Mouse (Mus musculus) kidney, embryonic 16.5 days (tissue): ENCODE data around the gene Kctd18. TPM values are rescaled to one million over a fixed set of nuclear protein-coding genes. Genes with fewer than 3 reads are reported as not detected.

ENCODE experiments used
- ATAC-seq: fragments of 200-750 bp; cut with Nextera tagmentation; 2 replicates; pipeline ENCODE4 v1.8.0; 2017; ENCODE audit warnings: moderate TSS enrichment; ENCODE audit not compliant: low FRiP score, low TSS enrichment
- H3K27ac ChIP-seq: fragments of 300-500 bp; sonication (generic); 2 replicates; pipeline ENCODE4 v1.5.1; 2014; ENCODE audit warnings: low read length
- H3K27me3 ChIP-seq: fragments of 300-500 bp; sonication (generic); 2 replicates; pipeline ENCODE4 v1.6.1; 2014; ENCODE audit warnings: low read length, control low read depth, mixed read lengths; ENCODE audit not compliant: insufficient read depth
- H3K36me3 ChIP-seq: fragments of 300-500 bp; sonication (generic); 2 replicates; pipeline ENCODE4 v1.6.1; 2014; ENCODE audit warnings: low read length, control low read depth, mixed read lengths; ENCODE audit not compliant: insufficient read depth
- H3K4me1 ChIP-seq: fragments of 300-500 bp; sonication (generic); 2 replicates; pipeline ENCODE4 v1.6.1; 2014; ENCODE audit warnings: low read length, control low read depth, mixed read lengths; ENCODE audit not compliant: insufficient read depth
- H3K4me2 ChIP-seq: fragments of 300-500 bp; sonication (generic); replicated peaks from 2 replicates; pipeline ENCODE4 v1.6.1; 2014; ENCODE audit warnings: low read depth, low read length
- H3K4me3 ChIP-seq: fragments of 300-500 bp; sonication (generic); 2 replicates; pipeline ENCODE4 v1.5.1; 2014; ENCODE audit warnings: mild to moderate bottlenecking, low read length
- H3K9ac ChIP-seq: fragments of 300-500 bp; sonication (generic); replicated peaks from 2 replicates; pipeline ENCODE4 v1.6.1; 2014; ENCODE audit warnings: low read length
- H3K9me3 ChIP-seq: fragments of 300-500 bp; sonication (generic); 2 replicates; pipeline ENCODE4 v1.6.1; 2016; ENCODE audit warnings: low read length, control low read depth
- WGBS: fragments of 180-500 bp; shearing (Covaris S2); extraction: QIAGEN DNeasy Blood & Tissue Kit; methylation state at CpG from one replicate; pipeline ENCODE4 v1.1.7; 2014; 5-methylcytosine and 5-hydroxymethylcytosine counted together
- polyA plus RNA-seq: library from polyadenylated mRNA; unstranded; fragments of >200 nt; fragmentation: Nextera tagmentation; extraction: Ambion mirVana; gene quantifications from 2 replicates; pipeline ENCODE4 v1.2.1, GENCODE M21; 2015

The Kctd18 gene
- polyA plus RNA-seq, 1 experiment from 2014 or later = 17.1 TPM

DNA sequence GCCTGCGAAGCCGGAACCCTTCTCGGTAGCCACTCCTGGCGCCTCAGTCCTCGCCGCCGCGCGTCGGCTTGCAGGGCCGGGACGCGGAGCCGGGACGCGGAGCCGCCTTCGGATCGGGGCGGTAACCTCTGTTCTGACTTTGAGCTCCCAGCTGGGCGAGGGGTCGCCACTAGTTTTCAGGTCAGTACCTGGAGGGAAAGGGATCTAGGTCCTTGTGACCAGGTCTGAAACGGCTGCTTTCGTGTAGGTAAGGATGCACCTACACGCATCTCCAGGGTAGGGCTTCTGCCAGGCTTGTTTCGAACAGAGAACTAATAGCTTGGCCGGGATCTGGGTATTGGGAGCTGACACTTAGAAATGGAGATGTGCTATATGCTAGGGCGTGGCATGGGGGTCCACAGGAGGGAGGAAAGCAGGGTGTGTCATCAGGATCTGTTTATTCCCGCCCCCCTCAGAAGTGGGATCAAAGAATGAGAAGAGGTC lies 22.6 kb downstream of the Kctd18 start:
- peak; percentile 56; the same call in 1 of the 2 replicates for ATAC-seq
- Histone ChIP-seq H3K27ac (peak overlapping the region; percentile 82), H3K27me3 (no peaks in the 10 kb centered on the region), H3K4me2 (peak overlapping the region; percentile 87), H3K4me1 (peaks cover 14% of the 10 kb centered on the region), H3K4me3 (peak overlapping the region; percentile 99), H3K9ac (peak overlapping the region; percentile 91), H3K36me3 (no peaks in the 10 kb centered on the region), H3K9me3 (no peaks in the 10 kb centered on the region)
- whole genome bisulfite sequencing = 0% methylated on average over 29 of the region's 29 CpGs

GRCm38 (mm10) chr1:57995432-57996132 lies 23.2 kb downstream of the Kctd18 start, which contains the start of gene Sgo2a:
Gene Sgo2a (plus strand): TSS chr1:57995971.
- peak within 1 kb of the TSS; percentile 87 for H3K4me2 ChIP-seq
- no peaks in the 10 kb centered on the region for H3K9me3 ChIP-seq
- H3K4me3 ChIP-seq = peak within 1 kb of the TSS; percentile 99
- H3K27ac ChIP-seq = peak within 1 kb of the TSS; percentile 82
- peaks cover 14% of the 10 kb centered on the region for H3K4me1 ChIP-seq
- H3K9ac ChIP-seq = peak within 1 kb of the TSS; percentile 91
- no peaks in the 10 kb centered on the region for H3K36me3 ChIP-seq
- no peaks in the 10 kb centered on the region for H3K27me3 ChIP-seq
- WGBS = 7% methylated on average over 30 of the region's 30 CpGs
- peak; percentile 98 for ATAC-seq

- Histone ChIP-seq H3K4me1 (peaks cover under 1% of the 10 kb centered on the region; the same call in 1 of the 2 replicates), H3K4me3 (no peak overlapping the region), H3K4me2 (no peak overlapping the region), H3K27ac (no peak overlapping the region), H3K27me3 (no peaks in the 10 kb centered on the region), H3K9ac (no peak overlapping the region), H3K36me3 (no peaks in the 10 kb centered on the region), H3K9me3 (no peaks in the 10 kb centered on the region)
- no peak for ATAC-seq
- WGBS = 85% methylated on average over 2 of the region's 2 CpGs
Observed at GRCm38 (mm10) chr1:57991277-57991676, 27.5 kb downstream of the Kctd18 start.

DNA sequence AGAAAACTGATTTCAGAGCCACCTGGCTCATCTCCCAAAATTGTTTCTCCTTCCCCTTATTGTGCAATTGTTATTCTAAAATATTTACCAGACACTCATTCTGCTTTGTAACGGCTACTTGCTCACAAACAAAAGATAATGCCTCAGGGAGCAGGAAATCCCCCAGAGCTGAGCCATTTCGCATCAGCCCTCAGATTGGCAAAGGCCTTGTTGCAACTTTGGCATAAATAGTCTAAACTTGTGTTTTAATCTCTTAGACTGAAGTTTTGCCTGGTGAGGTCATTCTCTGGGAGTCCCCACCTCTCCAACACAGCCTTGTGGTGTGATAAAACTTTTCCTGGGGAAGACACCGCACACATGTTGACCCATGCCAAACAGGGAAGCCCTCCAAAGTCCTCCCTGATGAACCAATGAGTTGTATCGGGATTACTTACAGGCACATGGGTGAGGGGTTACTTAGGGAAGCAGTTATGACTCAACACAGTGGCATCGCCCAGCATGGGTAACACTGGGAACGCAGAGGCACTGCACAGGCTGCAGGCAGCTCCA lies 29.6 kb downstream of the Kctd18 start:
- Histone ChIP-seq H3K9ac (no peak overlapping the region), H3K4me1 (no peaks in the 10 kb centered on the region), H3K9me3 (no peaks in the 10 kb centered on the region), H3K27me3 (no peaks in the 10 kb centered on the region), H3K36me3 (no peaks in the 10 kb centered on the region), H3K4me2 (no peak overlapping the region), H3K4me3 (no peak overlapping the region), H3K27ac (no peak overlapping the region)
- ATAC-seq = no peak
- WGBS = 69% methylated on average over 6 of the region's 6 CpGs

- H3K27ac ChIP-seq = no peak overlapping the region
- H3K27me3 ChIP-seq = no peaks in the 10 kb centered on the region
- no peaks in the 10 kb centered on the region for H3K4me1 ChIP-seq
- H3K36me3 ChIP-seq = no peaks in the 10 kb centered on the region
- H3K4me2 ChIP-seq = no peak overlapping the region
- H3K9me3 ChIP-seq = no peaks in the 10 kb centered on the region
- ATAC-seq = no peak
- 89% methylated on average over 3 of the region's 3 CpGs for WGBS
- no peak overlapping the region for H3K9ac ChIP-seq
- H3K4me3 ChIP-seq = no peak overlapping the region
Observed at GRCm38 (mm10) chr1:57976860-57977259, 41.9 kb downstream of the Kctd18 start.

DNA sequence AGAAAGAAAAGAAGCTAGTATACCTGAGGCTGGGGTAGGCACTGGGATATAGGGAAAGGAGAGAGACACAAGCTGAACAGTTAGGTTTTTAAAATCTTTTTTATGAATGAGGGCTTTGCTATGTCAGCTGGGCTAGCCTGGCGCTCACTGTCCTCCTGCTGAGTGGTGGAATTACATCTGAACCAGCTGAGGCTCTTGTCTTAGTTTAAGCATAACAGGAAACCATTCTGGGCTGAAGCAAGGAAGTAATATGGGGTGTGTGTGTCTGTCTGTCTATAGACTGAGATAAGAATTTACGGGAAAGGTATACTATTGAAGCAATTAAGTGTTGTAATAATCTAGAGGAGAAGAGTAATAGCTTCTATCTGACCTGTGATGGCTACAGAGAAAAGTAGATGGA lies 47.2 kb downstream of the Kctd18 start:
- Histone ChIP-seq H3K4me3 (no peak overlapping the region), H3K27ac (no peak overlapping the region), H3K27me3 (no peaks in the 10 kb centered on the region), H3K9ac (no peak overlapping the region), H3K9me3 (no peaks in the 10 kb centered on the region), H3K4me2 (no peak overlapping the region), H3K36me3 (no peaks in the 10 kb centered on the region; the same call in 1 of the 2 replicates), H3K4me1 (peaks cover 11% of the 10 kb centered on the region)
- 83% methylated on average over 2 of the region's 2 CpGs for WGBS
- no peak for ATAC-seq

- peak overlapping the region; percentile 70; the same call in 1 of the 2 replicates for H3K27ac ChIP-seq
Observed at GRCm38 (mm10) chr1:57969327-57970271, 49.2 kb downstream of the Kctd18 start.

DNA sequence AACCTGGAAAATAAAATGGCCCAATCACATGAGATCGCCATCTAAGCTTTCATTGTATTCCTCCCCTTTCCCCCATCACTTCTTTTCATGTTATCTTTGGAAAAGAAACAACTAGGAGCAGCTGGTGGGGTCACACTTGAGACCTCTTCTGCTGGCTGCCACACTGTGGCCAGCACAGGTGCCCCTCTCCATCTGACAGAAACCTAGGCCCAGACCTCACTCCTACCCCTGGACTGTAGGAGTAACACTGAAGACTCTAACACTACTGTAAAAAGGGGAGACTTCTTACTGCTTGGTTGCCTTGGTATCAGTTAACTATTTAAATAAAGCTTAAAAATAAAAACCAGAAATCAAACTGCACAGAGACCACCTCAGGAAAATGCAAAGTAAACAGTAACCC lies 63.0 kb downstream of the Kctd18 start:
- no peaks in the 10 kb centered on the region for H3K27me3 ChIP-seq
- H3K36me3 ChIP-seq = peaks cover 25% of the 10 kb centered on the region
- H3K27ac ChIP-seq = no peak overlapping the region
- no peak overlapping the region for H3K9ac ChIP-seq
- 55% methylated on average over 1 of the region's 1 CpGs for WGBS
- ATAC-seq = peak; percentile 92
- H3K4me3 ChIP-seq = no peak overlapping the region
- no peaks in the 10 kb centered on the region for H3K4me1 ChIP-seq
- no peaks in the 10 kb centered on the region for H3K9me3 ChIP-seq
- H3K4me2 ChIP-seq = no peak overlapping the region

More at GRCm38 (mm10) chr1:57969327-57970271, 49.2 kb downstream of the Kctd18 start:
- H3K9ac ChIP-seq = peak overlapping the region; percentile 91
- ATAC-seq = peak; percentile 98
- no peaks in the 10 kb centered on the region for H3K9me3 ChIP-seq
- under 1% methylated on average over 65 of the region's 65 CpGs for WGBS
- no peaks in the 10 kb centered on the region for H3K27me3 ChIP-seq
- peaks cover 11% of the 10 kb centered on the region for H3K36me3 ChIP-seq
- peak overlapping the region; percentile 84 for H3K4me3 ChIP-seq
- peak overlapping the region; percentile 64 for H3K4me2 ChIP-seq
- peaks cover 11% of the 10 kb centered on the region for H3K4me1 ChIP-seq

- no peaks in the 10 kb centered on the region for H3K27me3 ChIP-seq
- no peak overlapping the region for H3K4me2 ChIP-seq
- H3K36me3 ChIP-seq = peaks cover 19% of the 10 kb centered on the region; the same call in 1 of the 2 replicates
- H3K27ac ChIP-seq = no peak overlapping the region
- no peaks in the 10 kb centered on the region for H3K9me3 ChIP-seq
- no peaks in the 10 kb centered on the region for H3K4me1 ChIP-seq
- H3K4me3 ChIP-seq = no peak overlapping the region
- 87% methylated on average over 5 of the region's 5 CpGs for WGBS
- no peak overlapping the region for H3K9ac ChIP-seq
- no peak for ATAC-seq
Observed at GRCm38 (mm10) chr1:57954376-57954765, 64.4 kb downstream of the Kctd18 start.
